Comparison of ENCODE assay signal across 9 mouse cellular contexts in genomic region chr8:86768499-86768898, GRCm38 (mm10). TPM values are rescaled to one million over a fixed set of nuclear protein-coding genes. Genes with fewer than 3 reads are reported as not detected.
DNase-seq lines count a peak whose midpoint lies in the region; ATAC-seq lines count a peak whose summit lies in the region.
"Had no signal": no experiment of that assay in that cellular context is flagged by ENCODE, and none has a peak within 500 bp of the region (broad histone marks: within the 10 kb centered on the region; RNA-seq: fewer than 3 reads in every experiment).

No protein-coding gene starts in this region.

- H3K27ac ChIP-seq in kidney, embryonic 15.5 days = no peak overlapping the region
- H3K27ac ChIP-seq in limb, embryonic 10.5 days = no peak overlapping the region
- H3K27ac ChIP-seq: limb, embryonic 15.5 days had no signal

- no peaks in the 10 kb centered on the region for H3K4me1 ChIP-seq in kidney, embryonic 15.5 days
- H3K4me1 ChIP-seq in limb, embryonic 10.5 days = 0 out of 2 replicates have a peak, but pooled peaks cover 3% of the 10 kb centered on the region
- H3K4me1 ChIP-seq: limb, embryonic 15.5 days had no signal

- H3K36me3 ChIP-seq in kidney, embryonic 15.5 days = no peaks in the 10 kb centered on the region
- no peaks in the 10 kb centered on the region for H3K36me3 ChIP-seq in limb, embryonic 10.5 days
- H3K36me3 ChIP-seq: limb, embryonic 15.5 days had no signal

- no peaks in the 10 kb centered on the region for H3K27me3 ChIP-seq in kidney, embryonic 15.5 days
- no peaks in the 10 kb centered on the region for H3K27me3 ChIP-seq in limb, embryonic 10.5 days (ENCODE audit: low read depth, poor library complexity, severe bottlenecking)
- H3K27me3 ChIP-seq: limb, embryonic 15.5 days had no signal

- no peak for ATAC-seq in kidney, embryonic 15.5 days (replicated peaks; ENCODE audit: low FRiP score)

- intact Hi-C loops in heart, postnatal 10 days (cut with DNase I) = no loop called here

- no peak overlapping the region for H3K4me2 ChIP-seq in kidney, embryonic 15.5 days
- H3K4me2 ChIP-seq: limb, embryonic 15.5 days had no signal

- H3K9me3 ChIP-seq in kidney, embryonic 15.5 days (replicated peaks) = no peaks in the 10 kb centered on the region
- H3K9me3 ChIP-seq in limb, embryonic 10.5 days (replicated peaks) = no peaks in the 10 kb centered on the region
- H3K9me3 ChIP-seq: limb, embryonic 15.5 days had no signal

- WGBS in kidney, embryonic 15.5 days = 71% methylated on average over 5 of the region's 5 CpGs
- WGBS in limb, embryonic 10.5 days = 84% methylated on average over 5 of the region's 5 CpGs

- no peak overlapping the region for H3K4me3 ChIP-seq in kidney, embryonic 15.5 days (replicated peaks)
- H3K4me3 ChIP-seq in limb, embryonic 10.5 days = no peak overlapping the region
- H3K4me3 ChIP-seq: limb, embryonic 15.5 days had no signal

- peak; percentile 26 for DNase-seq in kidney, postnatal 14 days
- DNase-seq in adrenal gland, adult 18-20 months (ENCODE audit: low spot score in 2 of 2) = peak; percentile 51 to 52
- peak; percentile 80 to 84 for DNase-seq in heart, postnatal 10 days
- peak; percentile 26 for DNase-seq in ovary, postnatal 14 days (ENCODE audit: low spot score)
- no peak for DNase-seq in spleen, postnatal 14 days (ENCODE audit: low spot score in 2 of 2)
- DNase-seq in retina, embryonic 14.5 days (ENCODE audit: low spot score) = no peak
- no peak for DNase-seq in limb, embryonic 10.5 days (ENCODE audit: low spot score)

- no peak overlapping the region for H3K9ac ChIP-seq in kidney, embryonic 15.5 days
- H3K9ac ChIP-seq: limb, embryonic 15.5 days had no signal

RNA-seq across cellular contexts. Expression of gene Siah1a, which starts 22.8 kb away (rescaled TPM):
- 46.4 and 48.7 TPM in 2 replicates for polyA plus RNA-seq in kidney, embryonic 15.5 days (2015; fragmentation: Nextera tagmentation; extraction: Ambion mirVana)
- total RNA-seq in adrenal gland, adult 18-20 months (2021) = 10 to 100 TPM; 16.9 to 17.4 TPM
- 10 to 100 TPM; 25.9 to 27.9 TPM for total RNA-seq in heart, postnatal 10 days (2021)
- polyA plus RNA-seq in limb, embryonic 10.5 days (2016; fragmentation: Nextera tagmentation; extraction: Ambion mirVana) = 46.8 and 56.1 TPM in 2 replicates

RNA-seq across cellular contexts. Expression of gene Gm10638, which starts 23.0 kb away (rescaled TPM):
- polyA plus RNA-seq in kidney, embryonic 15.5 days (2015; fragmentation: Nextera tagmentation; extraction: Ambion mirVana) = 4.8 and 5.7 TPM in 2 replicates
- 1 to 10 TPM; 2.6 to 4.5 TPM for total RNA-seq in adrenal gland, adult 18-20 months (2021)
- 1 to 10 TPM; 3.5 to 3.9 TPM for total RNA-seq in heart, postnatal 10 days (2021)
- 4.0 and 6.0 TPM in 2 replicates for polyA plus RNA-seq in limb, embryonic 10.5 days (2016; fragmentation: Nextera tagmentation; extraction: Ambion mirVana)

Comparison
In these comparisons a context has a peak if more than half of its experiments do, and no peak if none do; other contexts are left out.
1. DNase-seq: peak in kidney, postnatal 14 days (single experiment), adrenal gland, adult 18-20 months (2 of 2), heart, postnatal 10 days (2 of 2) and ovary, postnatal 14 days (single experiment); none in spleen, postnatal 14 days (0 of 2), retina, embryonic 14.5 days (single experiment) and limb, embryonic 10.5 days (single experiment).